Mouse (Mus musculus): ENCODE measurements at regions not wholly inside any gene's neighbourhood (a gene's known extent, or its start where the extent isn't known, plus 50 kb on each side); places are given as distances from the start of the nearest gene placed in this dataset.

DNA sequence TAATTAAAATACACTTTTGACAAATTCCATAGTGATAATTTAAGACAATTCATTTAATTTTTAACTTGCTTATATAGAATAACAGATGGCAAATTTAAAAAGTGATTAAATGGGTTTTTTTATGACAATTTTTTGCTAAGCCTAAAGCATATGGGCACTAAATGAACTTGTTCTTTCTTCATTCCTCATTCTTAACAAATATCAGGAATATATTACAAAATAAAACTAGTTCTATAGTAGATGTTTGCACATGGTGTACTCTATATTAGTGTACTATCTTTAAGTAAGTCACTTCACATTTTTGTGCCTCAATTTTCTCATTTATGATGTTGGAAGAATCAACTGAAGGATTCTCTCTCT lies 264.6 kb downstream of the Rdh14 start:
- TF ChIP-seq CTCF (IDR thresholded peaks at IDR 0.05; ENCODE audit: low read depth) (no peak), EP300 (IDR thresholded peaks at IDR 0.05; ENCODE audit: low read depth) (no peak)

Data from liver, embryonic 14.5 days (tissue).